Mouse (Mus musculus) cerebellum, postnatal 10 days (tissue): Measurements from ENCODE around the gene Tal1.

Experiments used
- DNase-seq, 2 experiments: peaks; one replicate each; pipeline ENCODE4 v3.0.0; 2021; ENCODE audit warnings: mixed read lengths in 2 of 2

Gene Tal1

GRCm38 (mm10) chr4:115056371-115056920, at the start of gene Tal1:
Gene Tal1 (plus strand): TSS chr4:115056426.
- peak; percentile 50 to 55 for DNase-seq

GRCm38 (mm10) chr4:115014276-115014675, 42.0 kb upstream of the Tal1 start:
- DNase-seq = no peak

- DNase-seq = no peak
These were observed 36.2 kb upstream of the Tal1 start for GRCm38 (mm10) chr4:115019997-115020396.

GRCm38 (mm10) chr4:115035043-115035442, 21.2 kb upstream of the Tal1 start:
- DNase-seq = no peak

GRCm38 (mm10) chr4:115038242-115038641, 18.0 kb upstream of the Tal1 start:
- DNase-seq = peak; percentile 68 to 71

- no peak for DNase-seq
These were observed 10.6 kb upstream of the Tal1 start for GRCm38 (mm10) chr4:115045621-115046020.

- DNase-seq = peak; percentile 61 to 73
These were observed 8.5 kb upstream of the Tal1 start for GRCm38 (mm10) chr4:115047750-115048149.

- no peak for DNase-seq
These were observed 8.0 kb upstream of the Tal1 start for GRCm38 (mm10) chr4:115048190-115048589.

- no peak for DNase-seq
These were observed 5.0 kb upstream of the Tal1 start for GRCm38 (mm10) chr4:115051245-115051644.

GRCm38 (mm10) chr4:115052343-115053005, 3.8 kb upstream of the Tal1 start:
- peak; percentile 44 to 49 for DNase-seq

GRCm38 (mm10) chr4:115055044-115055443, 1.2 kb upstream of the Tal1 start:
- DNase-seq = no peak

- DNase-seq = no peak
These were observed 535 bp upstream of the Tal1 start for GRCm38 (mm10) chr4:115055691-115056090.

- DNase-seq = peak; percentile 41 to 67
These were observed 871 bp downstream of the Tal1 start for GRCm38 (mm10) chr4:115056921-115057673.

- DNase-seq = peak; percentile 40 to 56
These were observed 1.6 kb downstream of the Tal1 start for GRCm38 (mm10) chr4:115057674-115058316.

GRCm38 (mm10) chr4:115058317-115058761, 2.1 kb downstream of the Tal1 start:
- peak; percentile 33 to 56 for DNase-seq

- DNase-seq = peak in 1 of 2 experiments; percentile 30
These were observed 2.8 kb downstream of the Tal1 start for GRCm38 (mm10) chr4:115058871-115059590.

- DNase-seq = no peak
These were observed 3.6 kb downstream of the Tal1 start for GRCm38 (mm10) chr4:115059871-115060270.

GRCm38 (mm10) chr4:115060753-115061152, 4.5 kb downstream of the Tal1 start:
- no peak for DNase-seq

- no peak for DNase-seq
These were observed 6.3 kb downstream of the Tal1 start for GRCm38 (mm10) chr4:115062540-115062874.

GRCm38 (mm10) chr4:115062875-115063517, 6.8 kb downstream of the Tal1 start:
- DNase-seq = peak; percentile 36 to 48

GRCm38 (mm10) chr4:115063518-115064239, 7.5 kb downstream of the Tal1 start:
- no peak for DNase-seq
